Mouse (Mus musculus) heart, postnatal 0 days (tissue): ENCODE data around the gene Mlh3.

Source experiments
- CTCF ChIP-seq: IDR thresholded peaks from 2 replicates; pipeline ENCODE4 v1.5.1; 2016; ENCODE audit warnings: antibody characterized with exemption, control low read depth, low read depth
- EP300 ChIP-seq: IDR thresholded peaks from 2 replicates; pipeline ENCODE4 v1.6.1; 2016; ENCODE audit warnings: antibody characterized with exemption, low read depth

DNA sequence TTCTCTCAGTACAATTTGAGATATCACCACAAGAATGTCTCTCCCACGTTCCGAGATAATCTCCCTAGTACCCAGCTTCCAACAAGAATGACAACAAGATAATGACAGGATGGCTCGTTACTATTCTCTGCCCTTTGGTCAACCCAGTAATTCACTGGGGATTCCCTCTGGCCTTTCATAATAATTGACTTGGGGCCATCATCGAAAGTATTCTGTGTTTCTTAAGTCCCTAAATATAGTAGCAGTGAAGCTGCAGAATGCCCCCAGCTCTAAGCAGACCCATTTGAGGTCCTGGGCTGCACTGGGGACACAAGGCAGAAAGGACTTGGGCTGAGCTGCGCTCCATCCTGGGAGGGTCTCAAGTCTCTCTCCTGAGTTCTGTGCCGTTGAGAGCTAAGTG is 21.9 kb upstream of the Mlh3 start:
- TF ChIP-seq CTCF (no peak), EP300 (no peak)
